Mouse (Mus musculus) regulatory T cell (primary cell): ENCODE measurements at regions not wholly inside any gene's neighbourhood (a gene's known extent, or its start where the extent isn't known, plus 50 kb on each side); places are given as distances from the start of the nearest gene placed in this dataset.

Source experiments
- in situ Hi-C: fragments of 300-600 bp; cut with MboI, MseI; formaldehyde crosslinking; loops from one replicate; pipeline ENCODE4 v1.15.1; 2025; ENCODE audit warnings: high pct_unique_total_duplicates

DNA sequence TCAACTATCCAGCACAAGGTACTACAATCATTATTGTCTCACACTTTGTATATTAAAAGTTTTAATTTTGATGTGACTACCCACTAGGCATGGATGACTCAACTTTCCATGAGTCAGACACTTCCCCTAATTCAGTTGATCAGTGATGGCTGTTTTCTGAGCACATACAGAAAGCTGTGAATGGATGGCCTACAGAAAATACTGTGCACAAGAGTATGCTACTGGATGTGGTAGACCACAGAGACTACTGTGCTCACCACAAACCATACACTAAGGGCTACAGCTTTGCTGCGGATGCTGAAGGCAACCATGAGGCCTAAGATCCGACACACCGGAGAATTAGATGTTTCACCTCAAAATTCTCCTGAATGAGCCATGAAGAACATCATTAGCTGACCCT, 174.4 kb upstream of the March1 start:
- in situ Hi-C loops = no loop called here

- in situ Hi-C loops = no loop called here
Observed at GRCm38 (mm10) chr8:65420870-65421269, 196.8 kb upstream of the March1 start.

DNA sequence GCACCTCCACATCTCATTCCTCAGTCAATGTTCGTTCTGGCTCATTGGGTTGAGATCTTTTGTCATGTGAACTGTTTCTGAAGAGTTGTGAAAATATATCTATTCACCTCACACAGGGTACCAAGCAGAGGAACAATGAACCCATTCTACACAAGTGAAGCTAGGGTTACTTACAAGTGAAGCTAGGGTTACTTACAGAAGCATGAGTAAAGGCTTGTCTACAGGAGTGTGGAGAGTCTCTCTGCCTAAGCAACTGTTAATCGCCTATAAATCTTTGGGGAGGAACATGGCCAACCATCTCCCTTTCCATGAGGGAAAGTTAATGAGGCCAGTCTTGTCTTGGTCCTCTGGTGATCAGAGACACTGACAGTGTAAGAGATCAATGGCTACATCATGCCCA, 199.8 kb upstream of the March1 start:
- in situ Hi-C loops = no loop called here

DNA sequence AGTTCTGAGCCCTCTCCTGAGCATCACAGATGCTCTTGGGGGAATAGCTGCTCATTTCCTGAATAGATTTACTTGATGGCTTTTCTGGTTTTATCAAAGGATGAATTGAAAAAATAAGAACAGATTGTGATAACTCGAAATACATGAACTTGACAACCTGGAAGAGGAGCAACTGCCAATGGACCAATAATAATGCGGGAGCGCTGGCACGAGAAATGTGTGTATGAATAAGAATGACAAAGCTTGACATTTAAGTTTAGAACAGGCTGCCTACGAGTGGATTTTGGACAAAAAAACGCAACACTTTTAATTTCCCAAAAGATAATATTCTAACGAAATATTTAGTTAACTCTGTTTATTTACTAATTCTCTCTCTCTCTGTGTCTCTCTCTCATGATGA, 203.5 kb upstream of the March1 start:
- in situ Hi-C loops = no loop called here

DNA sequence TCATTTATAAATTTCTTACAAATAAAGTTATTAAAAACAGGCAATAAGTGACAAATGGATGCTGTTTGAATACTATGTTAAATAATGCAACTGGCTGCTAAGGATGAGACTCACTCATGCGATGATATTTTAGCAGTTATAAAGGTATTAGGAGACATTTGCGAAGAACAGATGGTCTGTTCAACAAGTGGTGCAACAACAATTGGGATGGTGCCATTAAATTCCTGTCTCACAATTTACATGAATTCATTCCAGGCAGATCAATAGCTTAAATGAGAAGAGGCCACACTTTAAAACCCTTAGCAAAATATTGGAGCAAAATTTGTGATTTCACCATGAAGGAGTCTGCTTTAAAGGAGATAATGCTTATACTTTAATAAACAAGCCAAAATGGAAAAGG, 205.4 kb upstream of the March1 start:
- in situ Hi-C loops = no loop called here

- in situ Hi-C loops = no loop called here
Observed at GRCm38 (mm10) chr8:65395755-65396154, 221.9 kb upstream of the March1 start.

DNA sequence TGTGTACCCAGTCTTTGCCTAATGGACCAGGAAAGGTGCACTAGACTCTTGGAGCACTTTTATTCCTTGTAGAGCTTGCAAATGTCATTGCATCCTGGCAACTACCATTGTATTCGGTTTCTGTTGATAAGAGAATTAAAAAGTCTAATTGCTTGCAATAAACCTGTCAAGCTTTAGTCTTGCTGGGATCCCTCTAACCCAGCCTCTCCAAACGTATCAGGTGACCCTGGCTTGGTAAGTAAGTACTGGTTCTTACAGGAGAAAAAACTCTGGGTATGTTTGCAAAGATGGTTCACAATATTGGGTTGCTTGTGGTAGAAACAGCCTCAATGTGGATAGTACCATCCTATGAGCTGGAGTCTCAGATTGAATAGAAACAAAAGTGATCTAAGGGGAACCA, 226.6 kb upstream of the BC030870 start:
- in situ Hi-C loops = no loop called here

DNA sequence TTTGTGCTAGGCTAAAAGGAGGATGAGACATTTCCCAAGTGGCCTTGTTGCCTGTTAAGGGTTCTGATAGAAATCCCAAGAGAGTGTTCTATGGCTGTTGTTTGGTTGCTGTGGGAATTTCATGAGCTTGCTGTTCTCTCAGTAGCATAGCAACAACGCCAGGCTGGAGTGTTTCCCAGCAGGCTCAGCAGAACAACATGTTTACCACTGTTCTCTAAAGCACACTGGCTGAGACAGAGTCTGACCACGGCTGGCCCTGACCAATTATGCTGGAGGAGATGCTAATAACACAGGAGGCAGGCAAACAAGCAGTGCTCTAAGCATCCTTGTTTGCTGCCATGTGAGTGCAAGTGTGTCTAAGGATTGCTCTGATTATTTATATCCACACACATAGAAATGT, 220.0 kb upstream of the BC030870 start:
- in situ Hi-C loops = no loop called here

GRCm38 (mm10) chr8:65331136-65331535, 201.8 kb upstream of the BC030870 start:
- in situ Hi-C loops = loop anchor here (10.0 kb wide), 1 partner anchor 1876 kb away; no protein-coding TSS in a partner anchor

DNA sequence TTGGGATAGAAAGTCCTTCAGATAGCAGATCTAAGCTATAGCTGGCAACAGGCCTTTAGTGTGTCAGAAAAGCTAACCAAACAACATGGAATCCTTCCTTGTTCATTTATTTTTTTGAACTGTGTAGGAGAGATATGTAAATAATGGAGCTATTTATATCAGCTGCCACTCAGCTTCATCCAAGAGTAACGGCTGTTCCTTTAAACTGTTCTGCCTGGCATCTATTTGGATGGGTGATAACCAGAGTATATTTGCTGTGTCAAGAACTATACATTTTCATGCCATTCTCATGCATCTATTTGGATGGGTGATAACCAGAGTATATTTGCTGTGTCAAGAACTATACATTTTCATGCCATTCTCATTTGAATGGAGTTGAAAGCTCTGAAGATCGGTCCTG, 159.3 kb upstream of the BC030870 start:
- in situ Hi-C loops = no loop called here

GRCm38 (mm10) chr8:65280390-65280789, 151.0 kb upstream of the BC030870 start:
- in situ Hi-C loops = no loop called here
